Mouse (Mus musculus): ENCODE data around the gene Gsc2. TPM values are rescaled to one million over a fixed set of nuclear protein-coding genes. Genes with fewer than 3 reads are reported as not detected.
"Not testable (repeated sequence)": the region's sequence is repeated elsewhere in the genome, so short reads cannot be mapped to it uniquely, and the experiment has no call there.

Gene Gsc2
- not detected for total RNA-seq (2021)

DNA sequence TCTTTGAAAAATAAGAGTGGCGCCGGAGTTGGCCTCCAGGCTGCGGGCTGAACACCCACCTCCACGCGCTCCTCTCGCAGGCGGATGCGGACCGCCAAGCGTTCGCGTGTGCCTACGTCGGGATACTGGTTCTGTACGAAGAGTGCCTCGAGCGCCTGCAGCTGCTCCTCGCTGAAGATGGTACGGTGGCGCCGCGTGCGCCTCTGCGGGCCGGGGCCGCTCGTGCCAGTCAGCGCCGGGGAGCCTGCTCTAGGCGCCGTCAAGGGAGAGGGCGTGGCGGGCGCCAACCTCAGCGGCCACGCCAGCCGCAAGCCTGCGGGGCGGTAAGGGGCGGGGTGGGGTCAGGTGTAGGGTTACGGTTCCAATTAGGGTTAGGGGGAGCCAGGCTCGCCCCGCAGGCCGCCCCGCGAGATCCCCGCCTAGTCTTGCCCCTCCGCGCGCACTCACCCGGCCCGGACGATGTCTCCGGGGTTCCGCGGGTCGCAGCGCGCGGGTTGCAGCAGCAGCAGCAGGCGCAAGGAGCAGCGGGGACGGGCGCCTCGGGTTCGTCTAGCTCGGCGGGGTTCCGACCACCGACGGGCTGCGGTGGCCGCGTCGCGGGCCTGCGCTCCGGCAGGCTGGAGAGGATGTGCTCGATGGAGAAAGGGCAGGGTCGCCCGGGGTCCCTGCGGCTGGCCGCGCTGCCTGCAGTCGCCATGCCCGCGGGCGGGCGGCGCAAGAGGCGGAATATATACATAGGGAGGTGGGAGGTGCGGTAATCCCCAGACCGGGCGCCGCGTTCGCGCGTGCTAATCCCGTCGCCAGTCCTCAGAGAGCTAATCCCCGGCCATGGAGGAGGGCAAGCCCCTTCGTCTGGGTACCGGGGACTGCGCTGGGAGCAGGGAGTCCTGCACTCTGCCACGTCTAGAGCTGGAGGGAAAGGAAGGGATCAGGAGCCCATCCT, at the start of gene Gsc2:
Gsc2 (minus strand) TSS at position 753 of the 943 bp plus-strand sequence.
- peak; percentile 22 for DNase-seq

DNA sequence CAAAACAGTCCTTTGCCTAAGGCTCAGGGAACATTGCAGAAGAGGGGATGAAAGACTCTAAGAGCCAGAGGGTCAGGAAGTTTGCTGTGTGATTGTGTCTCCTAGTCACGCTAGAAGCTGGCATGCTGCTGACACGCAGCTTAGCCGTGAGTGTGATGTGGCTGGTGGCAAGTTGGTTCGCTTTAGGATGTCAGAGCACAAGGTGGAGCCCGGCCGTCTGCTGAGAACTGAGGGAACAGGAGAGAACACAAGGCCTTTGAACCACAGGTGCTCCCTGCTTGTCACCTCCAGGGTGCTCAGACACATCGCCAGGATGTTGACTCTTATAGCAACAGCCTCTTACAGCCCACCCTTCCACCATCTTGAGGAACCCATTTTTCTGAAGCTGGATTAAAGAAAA, 47.2 kb upstream of the Gsc2 start:
- DNase-seq, result no peak

DNA sequence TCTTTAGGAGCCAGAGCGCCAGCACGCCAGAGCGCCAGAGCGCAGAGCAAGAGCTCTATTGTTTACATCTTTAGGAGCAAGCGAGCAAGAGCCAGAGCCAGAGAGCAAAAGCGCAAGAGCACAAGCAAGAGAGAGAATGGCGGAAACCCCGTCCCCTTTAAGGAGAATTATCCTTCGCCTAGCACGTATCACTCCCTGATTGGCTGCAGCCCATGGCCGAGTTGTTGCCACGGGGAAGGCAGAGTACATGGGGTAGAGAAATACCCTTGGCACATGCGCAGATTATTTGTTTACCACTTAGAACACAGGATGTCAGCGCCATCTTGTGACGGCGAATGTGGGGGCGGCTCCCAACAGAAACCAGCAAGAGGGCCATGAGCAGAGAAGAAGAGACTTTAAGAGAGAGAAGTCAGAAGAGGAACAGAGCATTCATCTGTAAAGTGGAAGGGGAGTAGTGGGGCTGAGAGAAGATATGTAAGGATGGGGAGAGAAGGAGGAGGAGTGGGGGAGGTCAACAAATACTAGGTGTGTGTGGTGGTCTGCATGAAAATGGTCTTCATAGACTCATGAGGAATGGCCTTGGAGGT, 41.3 kb upstream of the Gsc2 start:
- DNase-seq, result not testable (repeated sequence)

DNA sequence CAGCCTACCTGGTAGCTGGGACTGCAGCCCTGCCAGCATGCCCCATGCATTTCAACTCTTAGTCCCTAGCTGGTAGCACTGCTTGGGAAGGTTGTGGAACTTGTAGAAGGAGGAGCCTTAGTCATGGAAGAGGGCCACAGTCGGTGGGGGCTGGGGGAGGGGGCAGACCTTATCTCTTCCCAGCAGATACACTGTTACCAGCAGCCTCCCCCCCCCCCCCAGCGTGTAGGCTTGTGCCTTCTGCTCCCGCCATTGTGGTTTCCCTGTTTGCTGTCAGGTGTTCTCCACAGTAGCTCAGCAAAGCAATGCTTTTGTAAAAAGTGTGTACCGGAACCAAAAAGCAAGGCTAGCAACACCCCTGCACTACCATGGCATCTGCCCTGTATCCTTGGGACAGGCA, 36.8 kb upstream of the Gsc2 start:
- no peak for DNase-seq

DNA sequence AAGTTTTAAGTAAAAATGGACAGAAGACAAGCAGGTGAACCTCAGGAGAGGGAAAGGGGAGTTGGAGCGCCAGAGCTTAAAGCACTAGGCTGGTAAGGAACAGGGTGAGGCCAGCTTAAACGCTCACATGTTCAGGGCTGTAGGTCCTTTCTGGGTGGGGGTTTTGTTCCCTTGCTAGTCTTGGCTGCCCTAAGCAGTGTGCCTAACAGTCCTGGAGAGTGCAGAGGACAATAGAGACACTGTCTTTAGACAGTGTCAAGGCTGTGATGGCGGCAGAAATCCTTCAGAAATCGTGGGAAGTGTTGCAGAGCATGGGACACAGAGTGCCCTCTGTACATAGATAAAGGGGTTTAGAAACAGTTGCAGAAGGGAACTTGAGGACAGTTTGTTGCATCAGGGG, 35.2 kb upstream of the Gsc2 start:
- DNase-seq, result no peak

DNA sequence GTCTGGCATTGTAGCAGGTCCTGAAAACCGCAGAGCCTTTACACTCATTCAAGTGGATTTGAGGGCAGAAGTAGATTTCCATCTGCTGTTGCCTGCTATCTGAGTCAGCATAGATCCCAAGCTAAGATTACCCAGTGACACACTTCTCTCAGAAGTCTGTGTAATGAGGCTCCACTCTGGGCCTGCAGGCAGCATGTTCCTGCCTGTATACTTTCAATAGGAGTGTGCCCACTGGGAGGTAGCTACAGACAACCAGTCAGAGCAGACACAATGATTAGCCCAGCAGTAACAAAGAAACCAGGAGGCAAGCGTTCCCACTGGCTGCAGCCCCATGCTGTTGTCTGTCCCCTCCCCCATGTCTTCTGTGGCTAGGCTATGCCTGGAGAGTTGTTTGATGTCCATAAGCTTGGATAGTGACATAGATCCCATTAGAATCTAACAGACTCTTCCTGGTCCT, 34.6 kb upstream of the Gsc2 start:
- DNase-seq, result no peak

DNA sequence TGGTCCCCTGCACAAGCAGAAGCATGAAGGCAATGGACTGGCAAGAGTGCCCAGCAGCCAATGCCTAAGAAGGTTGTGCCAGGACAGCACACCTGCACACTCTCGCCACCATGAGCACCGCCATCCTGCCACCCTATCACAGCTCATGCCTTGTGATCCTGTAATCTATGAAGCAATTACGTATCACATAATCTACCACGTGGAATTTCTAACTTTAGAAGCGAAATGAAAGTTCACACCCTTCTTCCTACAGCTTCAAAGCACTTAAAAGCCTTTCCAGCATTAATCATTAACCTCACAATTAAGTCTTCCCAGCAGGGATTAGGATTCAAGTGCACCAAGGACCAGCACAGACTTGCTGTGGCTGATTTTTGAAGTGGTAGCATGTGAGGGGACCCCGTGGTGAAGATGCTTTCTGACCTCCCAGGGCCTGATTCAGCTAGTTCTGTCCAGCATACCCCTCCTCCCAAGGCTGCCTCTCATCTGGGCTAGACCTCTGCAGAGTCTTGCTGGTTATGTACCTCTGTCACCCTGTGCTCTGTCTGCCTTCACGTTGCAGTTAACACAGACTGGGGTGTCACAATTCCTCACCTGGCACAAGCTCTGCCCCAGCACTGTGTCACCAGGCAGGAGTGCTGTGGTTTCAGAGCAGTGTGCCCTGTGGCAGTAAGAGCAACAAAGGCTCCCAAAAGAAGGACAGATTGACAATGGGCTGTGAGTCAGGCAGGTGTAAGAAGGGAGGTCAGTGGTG, 30.4 kb upstream of the Gsc2 start:
- DNase-seq, result no peak

DNA sequence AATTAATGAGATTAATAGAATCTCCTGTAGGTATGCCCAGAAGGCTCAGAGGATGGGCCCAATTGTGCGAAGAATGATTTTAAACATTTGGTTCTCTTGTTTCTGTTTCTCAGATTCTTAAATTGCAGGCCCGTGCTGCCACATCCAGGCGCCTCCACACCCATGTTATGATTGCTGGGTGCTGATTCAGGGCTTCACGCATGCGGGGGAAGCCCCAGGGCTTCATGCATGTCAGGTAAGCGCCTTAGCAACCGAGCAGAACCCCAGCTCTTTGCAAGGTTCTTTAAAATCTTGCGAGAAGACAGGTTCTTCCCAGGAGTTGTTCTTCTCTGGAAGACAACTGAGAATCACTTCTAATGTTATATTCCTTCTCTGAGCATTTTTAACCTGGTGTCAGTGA, 28.6 kb upstream of the Gsc2 start:
- no peak for DNase-seq

DNA sequence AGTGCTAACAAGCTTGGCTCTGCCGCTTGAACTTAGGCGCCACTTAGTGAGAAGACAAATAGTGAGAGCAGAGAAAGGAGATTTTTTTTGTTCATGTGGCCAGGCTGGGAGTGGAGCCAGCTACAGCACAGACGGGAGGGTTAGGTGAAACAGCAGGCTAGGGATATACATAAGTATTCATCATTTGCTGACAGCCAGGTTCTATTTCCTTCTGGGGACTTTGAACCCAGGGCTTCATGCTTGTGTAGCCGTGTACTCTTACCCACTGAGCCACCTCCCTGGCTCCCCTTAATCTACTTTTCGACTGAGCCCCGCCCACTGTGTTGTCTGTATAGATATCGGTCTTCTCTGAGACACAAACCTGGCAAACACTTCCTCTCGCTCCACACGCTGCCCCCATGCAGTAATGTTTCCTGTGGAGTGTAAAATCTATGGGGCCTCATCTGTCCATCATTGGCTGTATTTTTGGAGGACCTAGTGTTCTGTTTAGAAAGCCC, 24.4 kb upstream of the Gsc2 start:
- no peak for DNase-seq

DNA sequence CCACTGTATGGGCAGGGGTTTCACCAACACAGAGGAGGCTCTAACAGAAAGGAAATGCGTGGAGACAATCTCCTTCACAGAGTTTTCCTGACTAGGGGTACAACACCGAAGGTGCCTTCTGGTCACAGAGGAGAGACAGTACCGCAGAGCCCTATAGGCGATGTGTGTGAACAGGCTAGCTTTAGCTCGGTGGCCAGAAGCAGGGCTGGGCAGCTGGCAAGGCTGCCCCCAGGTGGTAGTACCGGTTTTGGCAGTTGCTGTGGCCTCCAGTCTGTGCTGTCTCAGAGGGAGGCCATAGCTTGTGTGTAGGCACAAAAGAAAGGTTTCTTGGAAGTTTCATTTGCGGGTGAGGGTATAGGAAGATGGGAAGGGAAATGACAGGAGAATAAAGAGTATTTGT, 24.0 kb upstream of the Gsc2 start:
- peak; percentile 72 for DNase-seq

DNA sequence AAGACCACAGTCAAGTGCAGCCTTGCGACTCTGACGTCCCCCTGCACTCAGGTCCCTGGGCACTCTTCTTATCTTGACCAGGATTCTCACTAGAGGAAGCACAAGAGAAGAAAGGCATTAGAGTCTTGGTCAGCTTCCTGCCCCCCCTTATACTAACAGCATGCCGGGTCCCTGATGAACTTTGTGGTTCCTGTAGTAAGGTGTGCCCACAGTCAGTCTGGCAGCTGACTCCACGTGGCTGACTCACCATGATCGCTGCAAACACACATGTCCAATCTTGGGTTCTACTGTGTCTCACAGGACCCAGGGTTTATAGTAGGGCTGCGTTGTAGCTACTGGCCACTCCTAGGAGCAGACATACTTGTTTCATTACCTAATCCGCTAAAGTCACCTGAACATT, 23.3 kb upstream of the Gsc2 start:
- no peak for DNase-seq

DNA sequence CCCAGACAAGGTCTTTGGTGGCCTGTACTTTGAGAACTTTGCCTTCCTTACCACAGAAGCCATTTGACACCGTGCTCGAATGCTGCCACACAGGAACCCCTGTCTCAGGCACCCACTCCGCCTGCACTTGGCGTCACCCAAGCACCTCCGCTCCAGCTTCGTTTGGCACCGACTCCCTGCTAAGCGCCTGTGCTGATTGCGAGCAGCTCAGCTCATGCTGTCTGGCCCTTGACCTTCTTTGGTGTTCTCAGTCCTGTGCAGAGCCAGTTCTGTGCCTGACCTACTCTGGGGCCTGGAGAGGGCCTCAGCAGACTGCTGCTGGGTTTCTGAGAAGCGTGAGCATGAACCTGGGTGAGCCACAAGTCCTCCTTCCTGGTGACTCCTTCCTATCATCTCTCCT, 21.9 kb upstream of the Gsc2 start:
- no peak for DNase-seq

DNA sequence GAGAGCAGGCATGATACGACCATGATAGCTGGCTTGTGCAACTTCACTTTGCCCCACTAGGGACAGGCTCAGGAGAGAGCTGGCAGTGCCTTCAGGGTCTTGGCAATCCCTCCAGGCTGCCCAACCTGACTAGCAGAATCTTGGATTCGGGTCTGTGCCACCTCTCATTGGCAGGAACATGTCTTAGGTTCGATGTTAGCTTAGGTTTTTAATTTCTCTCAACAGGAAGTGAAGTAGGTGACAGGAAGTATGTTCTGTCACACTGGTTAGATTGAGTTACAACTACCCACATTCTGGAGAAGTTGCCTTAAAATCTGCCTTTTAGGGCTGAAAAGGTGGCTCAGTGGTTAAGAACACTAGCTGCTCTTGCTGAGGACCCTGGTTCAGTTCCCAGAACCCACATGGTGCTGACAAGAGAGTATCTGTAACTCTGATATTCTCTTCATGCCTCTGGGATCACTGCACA, 19.6 kb upstream of the Gsc2 start:
- DNase-seq, result no peak

DNA sequence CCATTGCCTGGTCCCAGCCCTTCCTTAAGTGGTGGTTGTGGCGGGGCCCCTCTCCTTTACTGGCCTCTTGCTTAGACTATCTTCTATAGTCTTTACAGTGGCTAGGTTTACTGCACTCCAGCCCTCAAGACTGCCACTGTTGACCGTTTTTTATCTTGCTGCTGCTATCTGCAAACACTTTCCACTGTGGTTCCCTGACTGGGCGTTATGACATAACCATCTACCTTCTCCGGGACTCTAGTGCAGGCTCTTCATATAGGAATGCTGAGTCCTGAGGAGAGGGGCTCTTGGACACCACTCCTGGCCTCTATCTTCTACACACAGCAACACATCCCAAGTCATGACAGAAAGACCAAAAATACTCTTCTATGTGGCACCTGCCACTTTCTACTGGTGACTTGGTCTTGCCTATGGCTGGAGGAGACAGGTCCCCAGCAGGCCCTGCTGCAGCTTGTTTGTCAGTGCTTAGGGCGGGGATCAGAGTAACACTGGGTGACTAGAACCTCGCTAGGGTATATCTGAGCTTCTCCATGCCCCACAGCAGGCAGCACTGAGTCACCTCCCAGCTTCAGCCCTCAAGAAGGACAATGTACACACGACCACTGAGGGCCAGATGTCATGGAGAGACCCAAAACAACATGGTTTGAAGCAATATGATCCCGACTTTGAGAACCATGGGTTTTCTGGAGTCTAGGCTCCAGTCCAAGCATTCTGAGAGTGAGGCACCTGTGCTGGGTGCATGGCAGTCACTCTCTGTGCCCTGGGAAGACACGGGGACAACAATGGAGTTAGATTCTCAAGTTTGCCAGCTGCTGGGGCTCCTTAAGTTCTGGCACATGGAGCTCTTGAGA, 19.0 kb upstream of the Gsc2 start:
- no peak for DNase-seq

DNA sequence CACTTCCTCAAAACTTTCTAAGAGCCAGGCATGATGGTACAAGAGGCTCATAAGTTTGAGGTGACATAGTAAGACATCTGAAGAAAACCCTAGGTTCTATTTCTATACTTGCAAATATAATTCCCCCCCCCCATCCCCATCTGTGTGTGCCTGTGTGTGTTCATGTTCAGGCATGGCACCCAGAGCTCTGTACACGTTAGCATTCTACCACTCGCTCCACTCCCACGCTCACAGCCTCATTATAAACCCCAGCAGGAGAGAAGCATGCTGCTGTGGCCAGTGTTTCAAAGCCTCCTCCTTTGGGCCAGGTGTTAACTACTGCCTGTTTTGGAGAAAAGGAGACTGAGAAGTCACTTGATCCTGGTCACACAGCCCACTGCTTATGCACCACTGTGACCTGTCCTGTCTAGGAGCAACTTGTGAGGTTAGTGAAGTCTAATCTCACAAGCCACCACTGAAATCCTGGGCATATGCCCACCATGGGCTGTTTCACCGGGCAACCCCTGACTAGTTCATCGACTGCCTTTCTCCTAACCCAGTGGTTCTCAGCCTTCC, 17.1 kb upstream of the Gsc2 start:
- DNase-seq, result no peak

DNA sequence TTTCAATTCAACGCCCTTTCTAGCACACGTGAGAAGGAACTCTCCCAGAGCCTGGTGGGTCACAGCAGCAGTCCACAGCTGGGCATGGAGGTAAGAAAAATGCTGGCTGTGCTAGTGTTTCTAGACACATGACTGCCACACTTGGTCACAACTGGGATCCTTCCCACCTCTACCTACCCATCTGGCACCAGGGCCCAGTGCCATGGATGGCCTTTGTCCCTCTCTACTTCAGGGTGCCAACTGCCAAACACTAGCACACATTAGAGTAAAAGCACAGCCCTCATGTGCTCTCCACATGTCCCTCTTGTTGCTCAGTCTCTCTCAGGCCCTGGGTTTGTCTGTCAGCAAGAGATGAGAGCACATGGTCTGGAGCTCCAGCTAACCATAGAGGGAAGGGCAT, 14.8 kb upstream of the Gsc2 start:
- DNase-seq, result no peak

DNA sequence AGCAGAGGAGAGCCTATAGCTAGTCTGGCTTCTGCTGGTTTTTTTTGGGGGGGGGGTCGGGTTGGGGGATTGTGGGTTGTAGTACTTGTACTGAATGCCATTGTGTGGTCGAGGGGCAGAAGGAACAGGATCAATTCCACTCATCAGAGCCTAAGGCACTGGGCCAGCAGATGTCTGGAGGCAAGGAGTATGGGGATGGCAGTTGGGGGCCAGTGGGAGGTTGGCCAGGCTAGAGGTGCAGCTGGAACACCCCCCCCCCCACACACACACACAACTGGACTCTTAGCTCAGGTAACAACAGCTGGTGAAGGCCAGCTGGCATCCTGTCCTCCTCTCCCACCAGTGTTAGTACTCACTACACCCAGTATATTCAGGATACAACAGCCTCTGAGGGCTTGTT, 14.4 kb upstream of the Gsc2 start:
- no peak for DNase-seq

DNA sequence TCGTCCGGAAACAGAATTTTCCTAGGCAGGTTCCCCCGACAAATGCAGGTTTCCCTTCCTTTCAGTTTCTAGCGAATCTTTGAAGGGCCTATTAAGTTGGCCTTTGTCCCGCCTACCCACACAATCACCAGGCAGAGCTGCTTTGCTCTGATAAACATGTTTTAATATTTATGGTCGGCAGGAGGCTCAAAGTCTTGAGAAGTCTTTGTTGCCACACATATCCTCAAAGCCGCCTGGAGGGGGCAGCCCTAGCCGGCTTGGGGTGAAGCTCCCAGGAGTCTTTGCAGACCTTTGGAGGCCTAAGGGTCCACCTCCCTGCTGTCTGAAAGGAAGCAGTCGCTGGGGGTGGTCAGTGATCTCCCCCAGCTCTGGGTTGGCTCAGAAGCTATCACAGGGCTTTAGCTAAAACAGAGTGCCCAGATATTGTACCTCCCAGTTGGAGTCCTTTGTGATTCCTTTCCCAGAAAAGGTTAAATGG, 13.8 kb upstream of the Gsc2 start:
- peak; percentile 81 for DNase-seq

DNA sequence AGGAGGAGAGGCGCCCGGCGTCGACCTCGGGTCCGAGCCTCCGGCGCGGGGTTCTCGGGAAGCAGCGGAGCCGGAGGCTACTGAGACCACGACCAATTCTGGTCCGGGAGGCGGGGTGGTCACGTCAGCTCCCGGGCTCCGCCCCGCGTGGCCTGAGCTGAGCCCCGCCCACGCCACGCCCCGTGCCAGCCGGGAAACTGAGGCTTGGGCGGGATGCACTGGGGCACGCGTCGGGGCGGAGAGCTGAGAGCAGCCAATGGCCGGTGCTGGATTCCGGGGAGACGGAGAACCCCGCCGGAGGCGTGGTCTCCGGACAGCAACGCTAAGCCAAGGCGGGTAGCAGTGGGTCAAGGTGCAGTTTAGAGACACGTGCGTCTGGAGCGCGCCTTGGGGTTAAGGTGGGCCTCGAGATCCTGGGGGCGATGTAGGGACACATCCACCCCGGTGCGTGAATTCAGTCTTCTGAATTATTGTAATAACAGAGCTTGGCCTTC, 13.3 kb upstream of the Gsc2 start, which contains the start of gene Slc25a1:
Slc25a1 (minus strand) TSS at position 133 of the 494 bp plus-strand sequence.
- peak; percentile 70 for DNase-seq

DNA sequence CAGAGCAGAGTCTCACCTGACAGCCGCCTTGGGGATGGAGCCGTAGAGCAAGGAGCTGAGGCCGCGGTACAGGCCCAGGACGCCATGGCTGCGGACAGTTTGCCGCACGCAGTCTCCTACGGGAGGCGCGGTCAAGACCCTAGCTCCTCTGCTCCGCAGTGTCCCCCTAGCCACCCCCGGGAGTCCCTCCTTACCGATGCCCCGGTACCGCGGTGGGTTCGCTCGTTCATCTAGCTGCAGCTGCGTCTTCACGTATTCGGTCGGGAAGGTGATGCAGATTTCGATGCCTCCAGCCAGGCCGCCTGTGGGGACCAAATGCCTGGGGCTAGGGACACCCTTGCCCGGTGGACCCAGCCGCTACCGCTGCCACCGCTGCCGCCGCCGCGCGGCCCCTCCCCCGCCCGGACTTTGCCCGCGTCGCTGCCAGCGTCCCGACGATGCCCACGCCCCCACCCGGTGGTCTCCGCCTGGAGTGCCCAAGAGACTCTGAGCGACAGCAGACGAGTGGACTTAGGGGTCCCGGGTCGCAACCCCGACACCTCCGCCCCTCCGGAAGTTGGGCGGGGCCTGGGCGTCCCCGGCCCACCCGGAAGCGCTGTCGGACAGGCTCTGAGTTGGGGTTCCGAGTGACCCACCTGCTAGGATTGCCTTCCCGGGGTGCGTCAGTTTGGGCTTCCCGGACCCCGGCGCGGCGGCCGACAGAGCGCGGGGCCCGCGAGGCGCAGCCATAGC, 12.7 kb upstream of the Gsc2 start:
- peak; percentile 52 for DNase-seq

DNA sequence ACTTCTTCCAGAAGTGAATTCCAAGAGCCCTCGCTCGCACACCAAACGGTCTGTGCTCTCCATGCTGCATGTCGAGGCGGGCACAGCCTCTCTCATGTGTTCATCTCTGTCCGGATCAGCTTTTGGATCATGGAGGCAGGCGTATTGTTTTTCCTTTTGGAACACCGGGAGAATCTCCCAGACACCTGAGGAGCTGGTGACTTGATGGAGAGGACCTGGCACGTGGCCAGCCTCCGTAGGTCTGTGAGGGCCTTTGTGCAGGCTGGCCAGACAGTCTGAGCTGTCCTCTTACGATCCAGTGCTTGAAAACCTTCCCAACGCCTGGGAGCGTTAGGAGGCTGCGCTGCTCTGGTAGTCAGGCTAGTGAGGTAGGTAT, 7.3 kb upstream of the Gsc2 start:
- DNase-seq, result no peak
